Mouse (Mus musculus) kidney, postnatal 0 days (tissue): Measurements from ENCODE around the gene Ddo. TPM values are rescaled to one million over a fixed set of nuclear protein-coding genes. Genes with fewer than 3 reads are reported as not detected.

Experiments used
- ATAC-seq: fragments of 200-750 bp; cut with Nextera tagmentation; replicated peaks from 2 replicates; pipeline ENCODE4 v1.8.0; 2017; ENCODE audit warnings: low read depth, moderate number of reproducible peaks, moderate TSS enrichment, moderate library complexity; ENCODE audit not compliant: low FRiP score
- DNase-seq: peaks from one replicate; pipeline ENCODE4 v3.0.0-alpha.2; 2016; ENCODE audit warnings: low spot score
- H3K27ac ChIP-seq: fragments of 300-500 bp; sonication (generic); 2 replicates; pipeline ENCODE4 v1.5.1; 2014; ENCODE audit warnings: mild to moderate bottlenecking
- H3K27me3 ChIP-seq: fragments of 300-500 bp; sonication (generic); 2 replicates; pipeline ENCODE4 v1.6.1; 2014; ENCODE audit warnings: low read length, mixed read lengths; ENCODE audit not compliant: insufficient read depth
- H3K36me3 ChIP-seq: fragments of 300-500 bp; sonication (generic); 2 replicates; pipeline ENCODE4 v1.6.1; 2014; ENCODE audit warnings: low read length, mixed read lengths; ENCODE audit not compliant: insufficient read depth
- H3K4me1 ChIP-seq: fragments of 300-500 bp; sonication (generic); replicated peaks from 2 replicates; pipeline ENCODE4 v1.6.1; 2014; ENCODE audit warnings: antibody characterized with exemption, low read length, mixed read lengths; ENCODE audit not compliant: insufficient read depth
- H3K4me2 ChIP-seq: fragments of 300-500 bp; sonication (generic); 2 replicates; pipeline ENCODE4 v1.6.1; 2014; ENCODE audit warnings: mild to moderate bottlenecking, low read length, moderate library complexity, mixed read lengths
- H3K4me3 ChIP-seq: fragments of 300-500 bp; sonication (generic); replicated peaks from 2 replicates; pipeline ENCODE4 v1.5.1; 2014; ENCODE audit warnings: low read depth, low read length
- H3K9ac ChIP-seq: fragments of 300-500 bp; sonication (generic); 2 replicates; pipeline ENCODE4 v1.6.1; 2014; ENCODE audit warnings: low read depth, low read length
- H3K9me3 ChIP-seq: fragments of 300-500 bp; sonication (generic); replicated peaks from 2 replicates; pipeline ENCODE4 v1.6.1; 2016; ENCODE audit warnings: low read length, inconsistent platforms, mixed read lengths
- CTCF ChIP-seq: IDR thresholded peaks from 2 replicates; pipeline ENCODE4 v1.5.1; 2016; ENCODE audit warnings: antibody characterized with exemption, low read depth, mild to moderate bottlenecking, moderate library complexity
- WGBS: fragments of 180-500 bp; shearing (Covaris S2); extraction: QIAGEN DNeasy Blood & Tissue Kit; methylation state at CpG from one replicate; pipeline ENCODE4 v1.1.7; 2014; 5-methylcytosine and 5-hydroxymethylcytosine counted together
- polyA plus RNA-seq: library from polyadenylated mRNA; unstranded; fragments of >200 nt; fragmentation: Nextera tagmentation; extraction: Ambion mirVana; gene quantifications from 2 replicates; pipeline ENCODE4 v1.2.1, GENCODE M21; 2015

Gene Ddo
- polyA plus RNA-seq, 1 experiment from 2014 or later = 3.6 TPM

- ATAC-seq = no peak
- Histone ChIP-seq H3K4me3 (no peak overlapping the region), H3K9ac (no peak overlapping the region), H3K4me1 (0 out of 2 replicates have a peak, but pooled peaks cover 4% of the 10 kb centered on the region), H3K9me3 (no peaks in the 10 kb centered on the region), H3K4me2 (no peak overlapping the region), H3K36me3 (no peaks in the 10 kb centered on the region), H3K27ac (no peak overlapping the region), H3K27me3 (no peaks in the 10 kb centered on the region)
- WGBS = 77% methylated on average over 11 of the region's 11 CpGs
- TF ChIP-seq CTCF = no peak
- no peak for DNase-seq
Observed at GRCm38 (mm10) chr10:40726288-40726902, 96.6 kb downstream of the Ddo start.

- TF ChIP-seq CTCF = no peak
- no peak overlapping the region for H3K4me3 ChIP-seq
- 0 out of 2 replicates have a peak, but pooled peaks cover 4% of the 10 kb centered on the region for H3K4me1 ChIP-seq
- WGBS = 69% methylated on average over 5 of the region's 5 CpGs
- H3K9me3 ChIP-seq = no peaks in the 10 kb centered on the region
- no peak overlapping the region for H3K27ac ChIP-seq
- H3K9ac ChIP-seq = no peak overlapping the region
- no peak overlapping the region for H3K4me2 ChIP-seq
- H3K36me3 ChIP-seq = no peaks in the 10 kb centered on the region
- ATAC-seq = no peak
- H3K27me3 ChIP-seq = no peaks in the 10 kb centered on the region
- DNase-seq = no peak
Observed at GRCm38 (mm10) chr10:40726989-40727388, 97.2 kb downstream of the Ddo start.

GRCm38 (mm10) chr10:40730200-40730599 lies 100.4 kb downstream of the Ddo start:
- ATAC-seq (no peak), DNase-seq (no peak)
- Histone ChIP-seq H3K27me3 (no peaks in the 10 kb centered on the region), H3K9ac (no peak overlapping the region), H3K4me3 (no peak overlapping the region), H3K4me2 (no peak overlapping the region), H3K9me3 (no peaks in the 10 kb centered on the region), H3K27ac (no peak overlapping the region), H3K4me1 (no peaks in the 10 kb centered on the region), H3K36me3 (no peaks in the 10 kb centered on the region)
- TF ChIP-seq CTCF = no peak
- 69% methylated on average over 5 of the region's 5 CpGs for WGBS

Other genes with a start within 250 kb of the Ddo start
- not detected in 2 replicates for gene Slc22a16, start 59.7 kb upstream of the Ddo start, polyA plus RNA-seq
- 3.5 and 3.9 TPM in 2 replicates for gene Mettl24, start 53.3 kb downstream of the Ddo start, polyA plus RNA-seq